Mouse (Mus musculus) embryonic facial prominence, embryonic 10.5 days (tissue): Measurements from ENCODE around the gene Clpp. TPM values are rescaled to one million over a fixed set of nuclear protein-coding genes. Genes with fewer than 3 reads are reported as not detected.

ENCODE experiments used
- DNase-seq: peaks from one replicate; pipeline ENCODE4 v3.0.0-alpha.2; 2017; ENCODE audit warnings: low spot score
- H3K27ac ChIP-seq: fragments of 300-500 bp; sonication (generic); replicated peaks from 2 replicates; pipeline ENCODE4 v1.5.1; 2016; ENCODE audit warnings: mild to moderate bottlenecking
- H3K27me3 ChIP-seq: fragments of 300-500 bp; sonication (generic); replicated peaks from 2 replicates; pipeline ENCODE4 v1.6.1; 2016; ENCODE audit warnings: low read depth, mild to moderate bottlenecking; ENCODE audit not compliant: poor library complexity, severe bottlenecking
- H3K36me3 ChIP-seq: fragments of 300-500 bp; sonication (generic); replicated peaks from 2 replicates; pipeline ENCODE4 v1.6.1; 2016; ENCODE audit warnings: mild to moderate bottlenecking, moderate library complexity
- H3K4me1 ChIP-seq: fragments of 300-500 bp; sonication (generic); 2 replicates; pipeline ENCODE4 v1.6.1; 2016
- H3K4me3 ChIP-seq: fragments of 300-500 bp; sonication (generic); 2 replicates; pipeline ENCODE4 v1.5.1; 2016; ENCODE audit warnings: mild to moderate bottlenecking, moderate library complexity
- H3K9me3 ChIP-seq: fragments of 300-500 bp; sonication (generic); 2 replicates; pipeline ENCODE4 v1.6.1; 2016; ENCODE audit warnings: mild to moderate bottlenecking
- WGBS: fragments of 180-500 bp; shearing (Covaris S2); methylation state at CpG from one replicate; pipeline ENCODE4 v1.1.7; 2016; 5-methylcytosine and 5-hydroxymethylcytosine counted together
- polyA plus RNA-seq: library from polyadenylated mRNA; unstranded; fragments of >200 nt; fragmentation: Nextera tagmentation; extraction: Ambion mirVana; gene quantifications from 2 replicates; pipeline ENCODE4 v1.2.1, GENCODE M21; 2016

Clpp gene
- polyA plus RNA-seq, 1 experiment from 2014 or later = 192 TPM

- peaks cover 50% of the 10 kb centered on the region for H3K36me3 ChIP-seq
Measured at GRCm38 (mm10) chr17:56990966-56991365, 861 bp downstream of the Clpp start.

GRCm38 (mm10) chr17:56995046-56995445 lies 4.9 kb downstream of the Clpp start:
- no peak overlapping the region for H3K27ac ChIP-seq
- no peaks in the 10 kb centered on the region for H3K27me3 ChIP-seq
- DNase-seq = no peak
- WGBS = 90% methylated on average over 8 of the region's 8 CpGs
- peaks cover 26% of the 10 kb centered on the region for H3K4me1 ChIP-seq
- H3K36me3 ChIP-seq = peaks cover 76% of the 10 kb centered on the region
- H3K9me3 ChIP-seq = no peaks in the 10 kb centered on the region
- no peak overlapping the region for H3K4me3 ChIP-seq

More at GRCm38 (mm10) chr17:56990966-56991365, 861 bp downstream of the Clpp start:
- Histone ChIP-seq H3K27ac (peak overlapping the region; percentile 91), H3K9me3 (no peaks in the 10 kb centered on the region), H3K4me3 (peak overlapping the region; percentile 89), H3K4me1 (peaks cover 13% of the 10 kb centered on the region), H3K27me3 (no peaks in the 10 kb centered on the region)
- DNase-seq = no peak
- 73% methylated on average over 2 of the region's 2 CpGs for WGBS

- Histone ChIP-seq H3K9me3 (no peaks in the 10 kb centered on the region), H3K27me3 (no peaks in the 10 kb centered on the region), H3K27ac (no peak overlapping the region), H3K4me1 (peaks cover 19% of the 10 kb centered on the region), H3K36me3 (peaks cover 85% of the 10 kb centered on the region), H3K4me3 (peak overlapping the region; percentile 68)
- 75% methylated on average over 2 of the region's 2 CpGs for WGBS
- no peak for DNase-seq
Measured at GRCm38 (mm10) chr17:56996506-56996905, 6.4 kb downstream of the Clpp start.

- Histone ChIP-seq H3K4me1 (peaks cover 15% of the 10 kb centered on the region), H3K27me3 (no peaks in the 10 kb centered on the region), H3K27ac (peak within 1 kb of the TSS; percentile 81), H3K9me3 (no peaks in the 10 kb centered on the region), H3K4me3 (peak within 1 kb of the TSS; percentile 68), H3K36me3 (peaks cover 84% of the 10 kb centered on the region)
- under 1% methylated on average over 38 of the region's 38 CpGs for WGBS
- DNase-seq = peak; percentile 96
Measured at GRCm38 (mm10) chr17:56997029-56997667, 7.0 kb downstream of the Clpp start, which contains the start of gene Alkbh7. TSS of gene Alkbh7 (plus strand) at chr17:56997339.

GRCm38 (mm10) chr17:56999414-56999813 lies 9.3 kb downstream of the Clpp start:
- no peak overlapping the region for H3K4me3 ChIP-seq
- H3K27ac ChIP-seq = no peak overlapping the region
- peaks cover 15% of the 10 kb centered on the region for H3K4me1 ChIP-seq
- H3K9me3 ChIP-seq = no peaks in the 10 kb centered on the region
- no peak for DNase-seq
- H3K36me3 ChIP-seq = peaks cover 84% of the 10 kb centered on the region
- no peaks in the 10 kb centered on the region for H3K27me3 ChIP-seq
- WGBS = 93% methylated on average over 9 of the region's 9 CpGs

- no peak within 1 kb of the TSS for H3K27ac ChIP-seq
- no peaks in the 10 kb centered on the region for H3K27me3 ChIP-seq
- peaks cover 15% of the 10 kb centered on the region for H3K4me1 ChIP-seq
- no peaks in the 10 kb centered on the region for H3K9me3 ChIP-seq
- no peak for DNase-seq
- H3K4me3 ChIP-seq = no peak within 1 kb of the TSS
- 86% methylated on average over 9 of the region's 9 CpGs for WGBS
- H3K36me3 ChIP-seq = peaks cover 84% of the 10 kb centered on the region
Measured at GRCm38 (mm10) chr17:56999968-57000609, 10.0 kb downstream of the Clpp start, which contains the start of gene Pspn. TSS of gene Pspn (minus strand) at chr17:57000018.

- no peaks in the 10 kb centered on the region for H3K27me3 ChIP-seq
- no peak overlapping the region for H3K4me3 ChIP-seq
- H3K36me3 ChIP-seq = peaks cover 84% of the 10 kb centered on the region
- DNase-seq = no peak
- H3K9me3 ChIP-seq = no peaks in the 10 kb centered on the region
- peaks cover 15% of the 10 kb centered on the region for H3K4me1 ChIP-seq
- WGBS = 81% methylated on average over 8 of the region's 8 CpGs
- no peak overlapping the region for H3K27ac ChIP-seq
Measured at GRCm38 (mm10) chr17:57001228-57001627, 11.1 kb downstream of the Clpp start.

GRCm38 (mm10) chr17:57003994-57004393 lies 13.9 kb downstream of the Clpp start:
- Histone ChIP-seq H3K27ac (no peak overlapping the region), H3K4me1 (no peaks in the 10 kb centered on the region), H3K36me3 (peaks cover 97% of the 10 kb centered on the region), H3K27me3 (no peaks in the 10 kb centered on the region), H3K4me3 (no peak overlapping the region), H3K9me3 (no peaks in the 10 kb centered on the region)
- 89% methylated on average over 7 of the region's 7 CpGs for WGBS
- DNase-seq = no peak

GRCm38 (mm10) chr17:57007137-57007905 lies 17.2 kb downstream of the Clpp start:
- WGBS = 93% methylated on average over 13 of the region's 13 CpGs
- Histone ChIP-seq H3K9me3 (no peaks in the 10 kb centered on the region), H3K4me1 (peaks cover 19% of the 10 kb centered on the region), H3K27me3 (no peaks in the 10 kb centered on the region), H3K27ac (no peak overlapping the region), H3K36me3 (peaks cover 70% of the 10 kb centered on the region), H3K4me3 (no peak overlapping the region)
- DNase-seq = no peak

GRCm38 (mm10) chr17:57010911-57011235 lies 20.8 kb downstream of the Clpp start:
- peaks cover 23% of the 10 kb centered on the region for H3K4me1 ChIP-seq
- 1% methylated on average over 19 of the region's 19 CpGs for WGBS
- H3K27ac ChIP-seq = peak overlapping the region; percentile 94
- no peaks in the 10 kb centered on the region for H3K27me3 ChIP-seq
- no peaks in the 10 kb centered on the region for H3K9me3 ChIP-seq
- peak overlapping the region; percentile 80 for H3K4me3 ChIP-seq
- no peak for DNase-seq
- peaks cover 35% of the 10 kb centered on the region for H3K36me3 ChIP-seq

- peak within 1 kb of the TSS; percentile 94 for H3K27ac ChIP-seq
- peaks cover 29% of the 10 kb centered on the region for H3K36me3 ChIP-seq
- peak within 1 kb of the TSS; percentile 80 for H3K4me3 ChIP-seq
- H3K4me1 ChIP-seq = peaks cover 23% of the 10 kb centered on the region
- peak; percentile 97 for DNase-seq
- H3K27me3 ChIP-seq = no peaks in the 10 kb centered on the region
- no peaks in the 10 kb centered on the region for H3K9me3 ChIP-seq
- whole genome bisulfite sequencing = under 1% methylated on average over 51 of the region's 51 CpGs
Measured at GRCm38 (mm10) chr17:57011236-57012141, 21.4 kb downstream of the Clpp start, which contains the start of the genes Gtf2f1 and Gm17949. TSS of gene Gtf2f1 (minus strand) at chr17:57011288. TSS of gene Gm17949 (plus strand) at chr17:57011469.
